Mouse (Mus musculus): ENCODE measurements around the gene Cd96. TPM values are rescaled to one million over a fixed set of nuclear protein-coding genes. Genes with fewer than 3 reads are reported as not detected.
A peak's percentile ranks its signal among the peaks of the same experiment; 100 is the strongest.
"Not testable (repeated sequence)": the region's sequence is repeated elsewhere in the genome, so short reads cannot be mapped to it uniquely, and the experiment has no call there.

Gene Cd96
- polyA plus RNA-seq (2015; fragmentation: Nextera tagmentation; extraction: Ambion mirVana): 0.11 TPM in 1 of 2 replicates, not detected in the other

DNA sequence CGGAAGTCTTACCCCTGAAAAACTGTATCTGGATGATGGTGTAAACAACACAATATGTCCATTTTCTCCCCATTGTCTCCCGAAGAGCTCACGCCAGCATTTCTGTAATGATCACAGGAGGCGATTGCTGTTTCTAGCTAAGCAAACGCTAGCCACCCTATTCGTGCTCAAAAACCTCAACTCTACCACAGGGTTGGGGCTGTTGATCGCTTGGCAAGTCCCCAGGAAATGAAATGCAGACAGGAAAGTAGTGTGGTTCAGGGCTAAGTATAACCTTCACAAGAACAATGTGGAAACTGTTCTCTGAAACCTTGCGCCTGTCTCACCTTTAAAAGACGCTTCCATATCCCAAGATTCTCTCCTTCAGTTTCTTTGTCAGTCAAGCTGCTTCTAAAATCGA, at the start of gene Cd96:
TSS of gene Cd96 (minus strand) at position 232 of the 400 bp plus-strand sequence.
- Histone ChIP-seq H3K4me3 (replicated peaks; ENCODE audit: low read length) (no peak within 1 kb of the TSS), H3K4me2 (ENCODE audit: low read length) (no peak within 1 kb of the TSS), H3K9ac (replicated peaks; ENCODE audit: low read depth, low read length) (no peak within 1 kb of the TSS), H3K4me1 (replicated peaks; ENCODE audit: control insufficient read depth, insufficient read depth, low read length) (no peaks in the 10 kb centered on the region), H3K27ac (ENCODE audit: low read length) (no peak within 1 kb of the TSS), H3K36me3 (ENCODE audit: control insufficient read depth, insufficient read depth) (no peaks in the 10 kb centered on the region), H3K27me3 (replicated peaks; ENCODE audit: control insufficient read depth, insufficient read depth, low read length) (no peaks in the 10 kb centered on the region), H3K9me3 (ENCODE audit: control insufficient read depth, low read length) (no peaks in the 10 kb centered on the region)
- WGBS: 58% methylated on average over 10 of the region's 10 CpGs
- no peak for ATAC-seq

- WGBS: 91% methylated on average over 3 of the region's 3 CpGs
- H3K4me2 ChIP-seq (ENCODE audit: low read length): no peak overlapping the region
- no peak overlapping the region for H3K4me3 ChIP-seq (replicated peaks; ENCODE audit: low read length)
- no peak overlapping the region for H3K9ac ChIP-seq (replicated peaks; ENCODE audit: low read depth, low read length)
- no peaks in the 10 kb centered on the region for H3K36me3 ChIP-seq (ENCODE audit: control insufficient read depth, insufficient read depth)
- no peaks in the 10 kb centered on the region for H3K4me1 ChIP-seq (replicated peaks; ENCODE audit: control insufficient read depth, insufficient read depth, low read length)
- no peaks in the 10 kb centered on the region for H3K27me3 ChIP-seq (replicated peaks; ENCODE audit: control insufficient read depth, insufficient read depth, low read length)
- no peak overlapping the region for H3K27ac ChIP-seq (ENCODE audit: low read length)
- ATAC-seq: no peak
- H3K9me3 ChIP-seq (ENCODE audit: control insufficient read depth, low read length): no peaks in the 10 kb centered on the region; the same call in 1 of the 2 replicates
Measured at GRCm38 (mm10) chr16:46166971-46167370, 46.9 kb upstream of the Cd96 start.

- Histone ChIP-seq H3K27ac (ENCODE audit: low read length) (no peak overlapping the region), H3K4me2 (ENCODE audit: low read length) (no peak overlapping the region), H3K27me3 (replicated peaks; ENCODE audit: control insufficient read depth, insufficient read depth, low read length) (no peaks in the 10 kb centered on the region), H3K9me3 (ENCODE audit: control insufficient read depth, low read length) (no peaks in the 10 kb centered on the region), H3K9ac (replicated peaks; ENCODE audit: low read depth, low read length) (no peak overlapping the region), H3K4me3 (replicated peaks; ENCODE audit: low read length) (no peak overlapping the region), H3K4me1 (replicated peaks; ENCODE audit: control insufficient read depth, insufficient read depth, low read length) (no peaks in the 10 kb centered on the region), H3K36me3 (ENCODE audit: control insufficient read depth, insufficient read depth) (no peaks in the 10 kb centered on the region)
- 68% methylated on average over 4 of the region's 4 CpGs for WGBS
- no peak for ATAC-seq
Measured at GRCm38 (mm10) chr16:46165305-46165704, 45.3 kb upstream of the Cd96 start.

DNA sequence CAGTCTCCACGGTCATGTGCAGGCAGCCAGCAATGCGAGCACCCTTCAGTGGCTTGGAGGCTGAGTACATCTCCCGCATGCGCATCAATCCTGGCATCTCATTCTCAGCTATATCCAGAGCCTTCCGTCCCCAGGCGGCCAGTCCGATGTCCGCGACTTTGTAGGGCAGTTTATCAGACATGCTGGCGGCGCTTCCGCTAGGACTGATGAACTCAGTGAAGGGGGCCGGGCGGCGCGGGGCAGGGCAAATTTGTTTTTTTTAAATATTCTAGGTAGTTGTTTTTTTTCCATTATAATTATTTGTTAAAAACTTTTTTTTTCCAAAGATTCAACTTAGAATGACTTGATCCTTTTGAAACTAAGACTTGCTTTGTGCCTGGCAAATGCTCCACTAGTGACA, 34.8 kb upstream of the Cd96 start, which contains the start of gene Gm4737:
TSS of gene Gm4737 (minus strand) at position 246 of the 400 bp plus-strand sequence.
- not testable (repeated sequence) for H3K9ac ChIP-seq (replicated peaks; ENCODE audit: low read depth, low read length); H3K4me1 ChIP-seq (replicated peaks; ENCODE audit: control insufficient read depth, insufficient read depth, low read length); H3K4me2 ChIP-seq (ENCODE audit: low read length); ATAC-seq; H3K27me3 ChIP-seq (replicated peaks; ENCODE audit: control insufficient read depth, insufficient read depth, low read length); H3K27ac ChIP-seq (ENCODE audit: low read length); H3K9me3 ChIP-seq (ENCODE audit: control insufficient read depth, low read length); H3K4me3 ChIP-seq (replicated peaks; ENCODE audit: low read length); H3K36me3 ChIP-seq (ENCODE audit: control insufficient read depth, insufficient read depth)
- WGBS: over 99% methylated on average over 8 of the region's 16 CpGs

DNA sequence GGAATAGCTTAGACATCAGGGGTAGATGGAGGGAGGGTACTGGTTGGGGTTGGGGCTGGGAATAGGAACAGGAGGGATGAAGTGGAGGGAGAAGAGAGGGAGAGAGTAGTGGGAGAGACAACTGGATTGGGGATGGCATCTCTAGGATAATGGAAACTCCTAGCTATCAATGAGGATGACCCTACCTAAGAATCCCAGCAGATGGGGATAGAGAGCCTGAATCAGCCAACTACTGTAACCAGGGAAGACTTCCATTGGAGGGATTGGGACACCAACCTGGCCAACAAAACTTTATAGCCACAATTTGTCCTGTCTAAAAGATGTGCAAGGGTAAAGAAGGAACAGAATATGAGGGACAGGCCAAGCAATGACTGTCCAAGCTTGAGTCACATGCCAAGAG, 31.1 kb upstream of the Cd96 start:
- Histone ChIP-seq H3K27ac (ENCODE audit: low read length) (no peak overlapping the region), H3K9me3 (ENCODE audit: control insufficient read depth, low read length) (no peaks in the 10 kb centered on the region)

DNA sequence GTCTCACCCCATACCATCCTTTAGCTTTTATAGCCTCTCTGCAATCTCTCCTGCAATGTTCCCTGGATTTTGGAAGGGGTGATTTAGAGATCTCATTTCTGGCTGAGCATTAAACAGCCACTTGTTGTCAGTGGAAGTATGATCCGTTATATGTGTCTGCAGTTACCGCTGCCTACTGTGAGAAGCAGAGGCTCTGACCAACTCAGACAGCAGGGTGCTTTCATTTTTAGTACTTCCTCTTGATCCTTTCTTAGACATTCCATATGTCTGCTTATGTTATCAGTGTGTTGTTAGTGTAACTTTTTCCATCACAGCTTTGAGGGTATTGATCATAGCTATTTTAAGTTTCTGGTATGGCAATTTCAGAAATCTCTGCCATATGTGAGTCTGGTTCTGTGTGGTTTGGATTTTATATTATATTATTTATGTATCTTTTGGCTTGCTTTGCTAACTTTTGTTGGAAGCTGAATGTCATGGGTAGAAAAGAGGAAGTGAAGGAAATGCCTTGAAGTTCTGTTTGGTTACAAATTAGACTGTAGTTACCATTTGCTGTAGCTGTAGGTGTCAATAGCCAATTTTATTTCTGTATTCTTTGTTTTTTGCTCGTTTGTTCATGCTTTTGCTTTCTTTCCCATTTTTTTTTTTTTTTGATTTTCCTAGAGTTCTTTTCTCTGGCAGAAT, 28.8 kb upstream of the Cd96 start:
- no peak overlapping the region for H3K4me2 ChIP-seq (ENCODE audit: low read length)
- H3K9me3 ChIP-seq (ENCODE audit: control insufficient read depth, low read length): no peaks in the 10 kb centered on the region
- no peak overlapping the region for H3K9ac ChIP-seq (replicated peaks; ENCODE audit: low read depth, low read length)
- ATAC-seq: peak; percentile 20; the same call in 1 of the 2 replicates
- no peaks in the 10 kb centered on the region for H3K36me3 ChIP-seq (ENCODE audit: control insufficient read depth, insufficient read depth)
- WGBS: 62% methylated on average over 3 of the region's 3 CpGs
- no peaks in the 10 kb centered on the region for H3K27me3 ChIP-seq (replicated peaks; ENCODE audit: control insufficient read depth, insufficient read depth, low read length)
- H3K4me3 ChIP-seq (replicated peaks; ENCODE audit: low read length): no peak overlapping the region
- no peaks in the 10 kb centered on the region for H3K4me1 ChIP-seq (replicated peaks; ENCODE audit: control insufficient read depth, insufficient read depth, low read length)
- H3K27ac ChIP-seq (ENCODE audit: low read length): no peak overlapping the region

More for the DNA sequence above, 31.1 kb upstream of the Cd96 start:
- no peaks in the 10 kb centered on the region for H3K4me1 ChIP-seq (replicated peaks; ENCODE audit: control insufficient read depth, insufficient read depth, low read length)
- no peak overlapping the region for H3K4me2 ChIP-seq (ENCODE audit: low read length)
- ATAC-seq: no peak
- no peaks in the 10 kb centered on the region for H3K27me3 ChIP-seq (replicated peaks; ENCODE audit: control insufficient read depth, insufficient read depth, low read length)
- H3K36me3 ChIP-seq (ENCODE audit: control insufficient read depth, insufficient read depth): no peaks in the 10 kb centered on the region
- no peak overlapping the region for H3K4me3 ChIP-seq (replicated peaks; ENCODE audit: low read length)
- H3K9ac ChIP-seq (replicated peaks; ENCODE audit: low read depth, low read length): no peak overlapping the region

DNA sequence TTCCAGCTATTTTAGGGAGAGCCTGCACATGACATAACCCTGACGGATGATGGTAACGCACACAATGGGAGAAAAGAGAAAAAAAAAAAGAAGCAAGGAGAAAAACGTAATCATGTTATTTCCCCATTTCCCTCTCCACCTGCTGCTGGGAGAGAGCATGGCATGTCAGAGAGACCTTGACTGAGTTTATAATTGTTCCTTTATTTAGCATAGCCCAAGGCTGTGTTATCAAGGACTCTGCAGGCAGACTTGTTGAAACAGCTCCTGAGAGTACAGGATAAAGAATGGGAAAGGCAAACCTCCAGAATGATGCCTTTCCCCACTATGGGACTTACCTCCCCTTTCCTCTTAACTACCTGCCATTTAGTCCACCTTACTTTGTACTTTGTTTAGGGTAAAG, 26.9 kb upstream of the Cd96 start:
- 83% methylated on average over 3 of the region's 3 CpGs for WGBS
- no peak overlapping the region for H3K4me2 ChIP-seq (ENCODE audit: low read length)
- no peaks in the 10 kb centered on the region for H3K27me3 ChIP-seq (replicated peaks; ENCODE audit: control insufficient read depth, insufficient read depth, low read length)
- H3K9me3 ChIP-seq (ENCODE audit: control insufficient read depth, low read length): no peaks in the 10 kb centered on the region
- no peak overlapping the region for H3K4me3 ChIP-seq (replicated peaks; ENCODE audit: low read length)
- no peak overlapping the region for H3K9ac ChIP-seq (replicated peaks; ENCODE audit: low read depth, low read length)
- no peak overlapping the region for H3K27ac ChIP-seq (ENCODE audit: low read length)
- no peak for ATAC-seq
- no peaks in the 10 kb centered on the region for H3K36me3 ChIP-seq (ENCODE audit: control insufficient read depth, insufficient read depth)
- H3K4me1 ChIP-seq (replicated peaks; ENCODE audit: control insufficient read depth, insufficient read depth, low read length): no peaks in the 10 kb centered on the region

DNA sequence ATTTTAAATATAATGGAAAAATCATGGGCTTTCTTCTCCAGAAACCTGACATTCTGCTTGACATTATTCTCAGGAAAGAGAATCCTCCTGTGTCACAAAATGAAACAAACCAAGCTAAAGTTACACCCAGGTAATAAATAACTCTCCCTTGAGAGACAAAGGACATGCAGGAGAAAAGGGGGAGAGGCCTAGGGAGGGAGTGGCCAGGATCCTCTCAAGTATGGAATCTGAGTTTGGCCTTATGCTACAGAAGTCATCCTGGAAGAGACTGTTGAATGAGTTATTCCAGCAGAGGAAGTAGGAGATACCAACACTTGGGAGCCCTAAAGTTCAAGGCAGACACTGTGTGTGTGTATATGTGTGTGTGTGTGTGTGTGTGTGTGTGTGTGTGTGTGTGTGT, 2.2 kb upstream of the Cd96 start:
- Histone ChIP-seq H3K27ac (ENCODE audit: low read length) (no peak overlapping the region), H3K4me2 (ENCODE audit: low read length) (no peak overlapping the region), H3K4me1 (replicated peaks; ENCODE audit: control insufficient read depth, insufficient read depth, low read length) (no peaks in the 10 kb centered on the region), H3K27me3 (replicated peaks; ENCODE audit: control insufficient read depth, insufficient read depth, low read length) (no peaks in the 10 kb centered on the region), H3K4me3 (replicated peaks; ENCODE audit: low read length) (no peak overlapping the region), H3K9ac (replicated peaks; ENCODE audit: low read depth, low read length) (no peak overlapping the region), H3K9me3 (ENCODE audit: control insufficient read depth, low read length) (no peaks in the 10 kb centered on the region), H3K36me3 (ENCODE audit: control insufficient read depth, insufficient read depth) (no peaks in the 10 kb centered on the region)
- ATAC-seq: no peak

- Histone ChIP-seq H3K27ac (ENCODE audit: low read length) (no peak overlapping the region), H3K4me2 (ENCODE audit: low read length) (no peak overlapping the region), H3K4me3 (replicated peaks; ENCODE audit: low read length) (no peak overlapping the region), H3K9ac (replicated peaks; ENCODE audit: low read depth, low read length) (no peak overlapping the region), H3K36me3 (ENCODE audit: control insufficient read depth, insufficient read depth) (no peaks in the 10 kb centered on the region), H3K9me3 (ENCODE audit: control insufficient read depth, low read length) (no peaks in the 10 kb centered on the region), H3K4me1 (replicated peaks; ENCODE audit: control insufficient read depth, insufficient read depth, low read length) (no peaks in the 10 kb centered on the region), H3K27me3 (replicated peaks; ENCODE audit: control insufficient read depth, insufficient read depth, low read length) (no peaks in the 10 kb centered on the region)
- peak; percentile 87 for ATAC-seq
- WGBS: 51% methylated on average over 2 of the region's 2 CpGs
Measured at GRCm38 (mm10) chr16:46121420-46121819, 1.4 kb upstream of the Cd96 start.

DNA sequence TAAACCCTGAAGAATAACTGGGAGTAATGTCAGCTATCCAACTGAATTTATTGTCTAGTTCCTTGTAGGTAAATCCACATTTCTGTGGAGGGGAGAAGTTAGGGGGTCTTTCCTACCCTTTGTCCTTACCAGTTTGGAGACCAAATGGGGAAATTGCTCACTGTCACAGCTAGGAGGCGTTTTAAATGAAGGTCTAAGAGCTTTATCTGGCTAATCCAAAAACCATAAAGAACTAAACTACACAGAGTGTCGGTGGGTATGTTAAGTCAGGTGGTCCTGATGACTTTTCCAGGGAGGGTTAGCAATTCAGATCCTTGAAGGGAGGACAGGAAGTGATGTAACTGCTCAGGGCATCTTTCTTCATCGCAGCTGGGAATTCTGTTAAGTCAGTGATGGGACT, 556 bp upstream of the Cd96 start:
- Histone ChIP-seq H3K9ac (replicated peaks; ENCODE audit: low read depth, low read length) (no peak overlapping the region), H3K4me3 (replicated peaks; ENCODE audit: low read length) (no peak overlapping the region), H3K4me2 (ENCODE audit: low read length) (no peak overlapping the region), H3K27ac (ENCODE audit: low read length) (no peak overlapping the region), H3K4me1 (replicated peaks; ENCODE audit: control insufficient read depth, insufficient read depth, low read length) (no peaks in the 10 kb centered on the region), H3K9me3 (ENCODE audit: control insufficient read depth, low read length) (no peaks in the 10 kb centered on the region), H3K36me3 (ENCODE audit: control insufficient read depth, insufficient read depth) (no peaks in the 10 kb centered on the region), H3K27me3 (replicated peaks; ENCODE audit: control insufficient read depth, insufficient read depth, low read length) (no peaks in the 10 kb centered on the region)
- ATAC-seq: no peak
- 71% methylated on average over 3 of the region's 3 CpGs for WGBS

All from forebrain, embryonic 16.5 days (tissue).